Mouse (Mus musculus): ENCODE measurements at regions not wholly inside any gene's neighbourhood (a gene's known extent, or its start where the extent isn't known, plus 50 kb on each side); places are given as distances from the start of the nearest gene placed in this dataset.

DNA sequence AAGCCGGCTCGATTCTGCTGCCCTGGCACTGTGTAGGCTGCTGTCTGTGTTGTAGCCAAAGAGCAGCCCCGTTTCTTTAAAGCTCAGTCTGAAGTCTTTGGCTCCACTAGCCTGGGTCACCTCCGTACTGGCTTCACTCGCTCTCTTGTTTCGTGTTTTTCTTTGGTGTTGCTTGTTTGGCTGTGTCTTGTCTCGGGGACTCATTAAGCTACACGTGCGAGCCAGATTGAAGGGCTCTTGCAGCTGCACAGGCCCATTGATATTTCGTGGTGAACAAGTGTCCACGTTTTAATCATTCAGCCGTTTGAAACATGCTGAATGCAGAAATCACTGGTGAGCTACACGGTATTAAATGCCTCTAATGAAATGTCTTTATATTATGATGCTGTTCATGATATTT is 99.9 kb upstream of the Epb41l3 start:
- dilution Hi-C loops (cut with MboI; ENCODE audit: extremely low pct_ligation_motif_present, extremely low pct_unique_long_range_greater_than_20kb, low sequenced_read_pairs): no loop called here
- TF ChIP-seq ZC3H11A (IDR thresholded peaks at IDR 0.05; ENCODE audit: low read depth, low read length) (no peak), MAZ (IDR thresholded peaks at IDR 0.05; ENCODE audit: low read depth, low read length) (no peak), ZKSCAN1 (IDR thresholded peaks at IDR 0.05; ENCODE audit: borderline replicate concordance, low read depth, low read length) (no peak), MEF2A (IDR thresholded peaks at IDR 0.05; ENCODE audit: borderline replicate concordance, low read depth, low read length) (no peak), PAX5 (IDR thresholded peaks at IDR 0.05; ENCODE audit: low read length) (no peak), IRF4 (IDR thresholded peaks at IDR 0.05; ENCODE audit: low read depth, low read length) (no peak), POLR2A (IDR thresholded peaks at IDR 0.05; ENCODE audit: low read depth, low read length) (no peak), MYC (IDR thresholded peaks at IDR 0.05; ENCODE audit: low read depth, low read length) (no peak), MAFK (IDR thresholded peaks at IDR 0.05; ENCODE audit: insufficient replicate concordance, low read length) (no peak), NRF1 (IDR thresholded peaks at IDR 0.05; ENCODE audit: low read depth, low read length) (no peak), E2F4 (IDR thresholded peaks at IDR 0.05; ENCODE audit: insufficient replicate concordance, low read depth, low read length) (no peak), ETS1 (conservative IDR thresholded peaks at IDR 0.05; ENCODE audit: low read depth, low read length) (no peak), EP300 (IDR thresholded peaks at IDR 0.05; ENCODE audit: low read length) (no peak), MAX (IDR thresholded peaks at IDR 0.05; ENCODE audit: low read length) (no peak), SMC3 (IDR thresholded peaks at IDR 0.05; ENCODE audit: low read depth, low read length) (no peak), BHLHE40 (IDR thresholded peaks at IDR 0.05; ENCODE audit: low read depth, low read length) (no peak)
- no peaks in the 10 kb centered on the region for H3K36me3 ChIP-seq (replicated peaks in 1 of 2; ENCODE audit: control insufficient read depth in 1 of 2, insufficient read depth in 1 of 2, low read length in 1 of 2)
- H3K9ac ChIP-seq (ENCODE audit: insufficient read depth, low read depth): no peak overlapping the region
- no peaks in the 10 kb centered on the region for H3K4me1 ChIP-seq (ENCODE audit: control insufficient read depth in 1 of 2, insufficient read depth in 2 of 2)
- H3K9me3 ChIP-seq (replicated peaks; ENCODE audit: low read length): peaks cover 63% of the 10 kb centered on the region
- in situ Hi-C loops (cut with MboI; ENCODE audit: low pct_ligation_motif_present, low pct_unique_long_range_greater_than_20kb, low sequenced_read_pairs): no loop called here
- no peak overlapping the region for H3K4me3 ChIP-seq (replicated peaks in 1 of 3; ENCODE audit: low read depth in 2 of 3, low read length in 2 of 3, poor library complexity in 1 of 3)
- no peaks in the 10 kb centered on the region for H3K27me3 ChIP-seq (replicated peaks)
- H3K27ac ChIP-seq (ENCODE audit: insufficient read depth, low read depth): no peak overlapping the region
- no peak for DNase-seq (ENCODE audit: extremely low read depth)
- no peaks in the 10 kb centered on the region for H3K79me2 ChIP-seq (replicated peaks; ENCODE audit: control insufficient read depth, extremely low read depth, insufficient read depth, poor library complexity, severe bottlenecking)
- no peak overlapping the region for H3K4me2 ChIP-seq (ENCODE audit: insufficient read depth, low read depth, poor library complexity, severe bottlenecking)

DNA sequence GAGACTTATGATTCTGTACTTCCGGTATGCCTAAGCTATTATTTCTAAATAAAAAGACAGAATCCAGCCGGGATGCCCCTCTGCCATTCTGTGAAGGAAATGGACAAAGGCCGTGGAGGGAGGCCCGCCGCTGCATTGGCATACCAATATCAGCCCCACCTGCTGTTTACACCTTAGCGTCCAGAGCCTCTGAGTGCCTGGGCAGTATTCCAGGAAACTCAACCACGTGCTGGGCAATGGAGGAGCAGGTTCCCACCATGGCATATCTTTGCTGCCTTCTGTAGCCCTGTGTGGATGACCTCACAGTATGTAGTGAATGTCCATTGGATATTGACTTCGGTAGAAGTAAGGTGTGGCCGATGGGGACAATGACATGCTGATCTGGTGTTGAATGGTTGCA is 97.3 kb upstream of the Epb41l3 start:
- H3K4me3 ChIP-seq (replicated peaks in 1 of 3; ENCODE audit: low read depth in 2 of 3, low read length in 2 of 3, poor library complexity in 1 of 3): no peak overlapping the region
- no peaks in the 10 kb centered on the region for H3K36me3 ChIP-seq (replicated peaks in 1 of 2; ENCODE audit: control insufficient read depth in 1 of 2, insufficient read depth in 1 of 2, low read length in 1 of 2)
- no peaks in the 10 kb centered on the region for H3K4me1 ChIP-seq (ENCODE audit: control insufficient read depth in 1 of 2, insufficient read depth in 2 of 2)
- DNase-seq (ENCODE audit: extremely low read depth): no peak
- peaks cover 78% of the 10 kb centered on the region for H3K9me3 ChIP-seq (replicated peaks; ENCODE audit: low read length)
- H3K27ac ChIP-seq (ENCODE audit: insufficient read depth, low read depth): no peak overlapping the region
- no peaks in the 10 kb centered on the region for H3K79me2 ChIP-seq (replicated peaks; ENCODE audit: control insufficient read depth, extremely low read depth, insufficient read depth, poor library complexity, severe bottlenecking)
- in situ Hi-C loops (cut with MboI; ENCODE audit: low pct_ligation_motif_present, low pct_unique_long_range_greater_than_20kb, low sequenced_read_pairs): no loop called here
- dilution Hi-C loops (cut with MboI; ENCODE audit: extremely low pct_ligation_motif_present, extremely low pct_unique_long_range_greater_than_20kb, low sequenced_read_pairs): no loop called here
- no peak overlapping the region for H3K9ac ChIP-seq (ENCODE audit: insufficient read depth, low read depth)
- TF ChIP-seq MAX (IDR thresholded peaks at IDR 0.05; ENCODE audit: low read length) (no peak), MEF2A (IDR thresholded peaks at IDR 0.05; ENCODE audit: borderline replicate concordance, low read depth, low read length) (no peak), E2F4 (IDR thresholded peaks at IDR 0.05; ENCODE audit: insufficient replicate concordance, low read depth, low read length) (no peak), ETS1 (conservative IDR thresholded peaks at IDR 0.05; ENCODE audit: low read depth, low read length) (no peak), RCOR1 (conservative IDR thresholded peaks at IDR 0.05; ENCODE audit: low read depth, low read length) (no peak), KAT2A (IDR thresholded peaks at IDR 0.05; ENCODE audit: insufficient replicate concordance, low read length) (no peak), EP300 (IDR thresholded peaks at IDR 0.05; ENCODE audit: low read length) (no peak), SMC3 (IDR thresholded peaks at IDR 0.05; ENCODE audit: low read depth, low read length) (no peak), MAFK (IDR thresholded peaks at IDR 0.05; ENCODE audit: insufficient replicate concordance, low read length) (no peak), ZMIZ1 (IDR thresholded peaks at IDR 0.05; ENCODE audit: low read depth, low read length) (no peak), MYC (IDR thresholded peaks at IDR 0.05; ENCODE audit: low read depth, low read length) (no peak), USF1 (IDR thresholded peaks at IDR 0.05; ENCODE audit: low read depth, low read length) (no peak), JUN (IDR thresholded peaks at IDR 0.05; ENCODE audit: insufficient read depth, low read depth, low read length) (no peak), SIN3A (IDR thresholded peaks at IDR 0.05; ENCODE audit: low read length) (no peak), JUND (conservative IDR thresholded peaks at IDR 0.05; ENCODE audit: low read depth, low read length) (no peak), POLR2AphosphoS2 (IDR thresholded peaks at IDR 0.05; ENCODE audit: low read depth, low read length) (no peak), IRF4 (IDR thresholded peaks at IDR 0.05; ENCODE audit: low read depth, low read length) (no peak), CTCF (conservative IDR thresholded peaks at IDR 0.05 in 1 of 2, IDR thresholded peaks at IDR 0.05 in 1 of 2; ENCODE audit: low read depth in 2 of 2, low read length in 2 of 2) (no peak)
- no peaks in the 10 kb centered on the region for H3K27me3 ChIP-seq (replicated peaks)
- no peak overlapping the region for H3K4me2 ChIP-seq (ENCODE audit: insufficient read depth, low read depth, poor library complexity, severe bottlenecking)
